8 mouse cellular contexts compared by ENCODE assay signal in genomic region chr4:57433941-57434704, GRCm38 (mm10). TPM values are rescaled to one million over a fixed set of nuclear protein-coding genes. Genes with fewer than 3 reads are reported as not detected.
DNase-seq lines count a peak whose midpoint lies in the region; ATAC-seq and TF ChIP-seq lines count a peak whose summit lies in the region.

Gene Palm2 (plus strand): TSS chr4:57434247.

- peaks cover 42% of the 10 kb centered on the region for H3K4me1 ChIP-seq in E14TG2a.4 (replicated peaks; ENCODE audit: low read depth, low read length)
- H3K4me1 ChIP-seq in forebrain, postnatal 0 days (ENCODE audit: insufficient read depth) = no peaks in the 10 kb centered on the region; the same call in 1 of the 2 replicates
- no peaks in the 10 kb centered on the region for H3K4me1 ChIP-seq in lung, adult 2 months (ENCODE audit: control insufficient read depth, insufficient read depth, low read length)

- no peaks in the 10 kb centered on the region for H3K36me3 ChIP-seq in E14TG2a.4 (ENCODE audit: insufficient read depth, low read length)
- H3K36me3 ChIP-seq in forebrain, postnatal 0 days (ENCODE audit: insufficient read depth) = no peaks in the 10 kb centered on the region

- ATAC-seq in forebrain, postnatal 0 days = peak; percentile 92

- 1% methylated on average over 67 of the region's 67 CpGs for WGBS in forebrain, postnatal 0 days
- 1% methylated on average over 67 of the region's 67 CpGs for WGBS in lung, adult 2 months

- TF ChIP-seq POLR2A in lung, adult 2 months (IDR thresholded peaks at IDR 0.05; ENCODE audit: borderline replicate concordance, extremely low read depth, low read depth, low read length) = no peak

- intact Hi-C loops in heart, postnatal 25 days (cut with DNase I) = no loop called here

- peak; percentile 74 to 77 for DNase-seq in cerebellum, adult 18-20 months
- peak; percentile 88 for DNase-seq in forebrain, postnatal 0 days
- DNase-seq in heart, postnatal 25 days (ENCODE audit: low spot score) = peak; percentile 27
- DNase-seq in layer of hippocampus, adult 8-10 months (ENCODE audit: low spot score in 2 of 2) = peak; percentile 67 to 75
- DNase-seq in lung, adult 2 months = peak; percentile 20
- peak; percentile 13 for DNase-seq in retina, adult 2 months (ENCODE audit: low read depth, low spot score)
- DNase-seq in urinary bladder, postnatal 14 days (ENCODE audit: low spot score) = peak; percentile 34

- H3K9me3 ChIP-seq in E14TG2a.4 (ENCODE audit: low read length) = peaks cover 9% of the 10 kb centered on the region; the same call in 1 of the 2 replicates
- H3K9me3 ChIP-seq in forebrain, postnatal 0 days (ENCODE audit: low read length) = no peaks in the 10 kb centered on the region

- TF ChIP-seq CTCF in E14TG2a.4 (conservative IDR thresholded peaks at IDR 0.05; ENCODE audit: low read length) = no peak
- TF ChIP-seq CTCF in forebrain, postnatal 0 days (IDR thresholded peaks at IDR 0.05; ENCODE audit: low read depth) = 0 out of 2 replicates have a peak, but pooled peaks have one; percentile 15
- TF ChIP-seq CTCF in lung, adult 2 months (IDR thresholded peaks at IDR 0.05; ENCODE audit: insufficient read depth, low read length) = no peak

- H3K4me3 ChIP-seq in E14TG2a.4 (replicated peaks; ENCODE audit: low read length) = peak within 1 kb of the TSS; percentile 87
- H3K4me3 ChIP-seq in forebrain, postnatal 0 days (ENCODE audit: low read depth, low read length) = peak within 1 kb of the TSS; percentile 66
- peak within 1 kb of the TSS; percentile 14 for H3K4me3 ChIP-seq in lung, adult 2 months (replicated peaks; ENCODE audit: extremely low read depth, low read depth, low read length)

- peak within 1 kb of the TSS; percentile 81 for H3K27ac ChIP-seq in forebrain, postnatal 0 days (ENCODE audit: low read depth, low read length)

- peak within 1 kb of the TSS; percentile 74 for H3K4me2 ChIP-seq in forebrain, postnatal 0 days (ENCODE audit: low read depth)

- peaks cover 67% of the 10 kb centered on the region for H3K27me3 ChIP-seq in E14TG2a.4 (ENCODE audit: insufficient read depth, low read length)
- no peaks in the 10 kb centered on the region for H3K27me3 ChIP-seq in forebrain, postnatal 0 days (ENCODE audit: insufficient read depth, low read length)

- H3K9ac ChIP-seq in forebrain, postnatal 0 days = peak within 1 kb of the TSS; percentile 81

RNA-seq across cellular contexts. Expression of gene Palm2, which starts in this region (rescaled TPM):
- 14.1 and 16.9 TPM in 2 replicates for total RNA-seq in forebrain, postnatal 0 days (2014; rRNA removed)
- polyA plus RNA-seq in forebrain, postnatal 0 days (2015; fragmentation: Nextera tagmentation; extraction: Ambion mirVana) = 6.9 and 21.1 TPM in 2 replicates
- total RNA-seq in heart, postnatal 25 days (2021) = 10 to 100 TPM; 13.9 to 14.8 TPM
- total RNA-seq in layer of hippocampus, adult 8-10 months (2022) = 10 to 100 TPM; 34.5 to 52.4 (median 45.2) TPM
- polyA plus RNA-seq in lung, adult 2 months (2012; rRNA removed) = 0.27 and 0.49 TPM in 2 replicates

Comparison
In these comparisons a context has a peak if more than half of its experiments do, and no peak if none do; other contexts are left out.
1. Peak in every context shown above with its lines: DNase-seq, ATAC-seq, H3K4me3 ChIP-seq and H3K27ac ChIP-seq.
2. Peak in DNase-seq and H3K4me3 ChIP-seq in lung, adult 2 months; RNA of the gene not detected or under 1 TPM.
3. H3K4me3 ChIP-seq: peak in every context shown above with its lines; median percentile 87 in E14TG2a.4; 66 in forebrain, postnatal 0 days; 14 in lung, adult 2 months.
4. DNase-seq: peak in every context shown above with its lines; median percentile 88 in forebrain, postnatal 0 days; 76 in cerebellum, adult 18-20 months; 71 in layer of hippocampus, adult 8-10 months; 34 in urinary bladder, postnatal 14 days; 27 in heart, postnatal 25 days; 20 in lung, adult 2 months; 13 in retina, adult 2 months.